Mouse (Mus musculus) stomach, embryonic 14.5 days (tissue): Measurements from ENCODE around the gene Cd52. TPM values are rescaled to one million over a fixed set of nuclear protein-coding genes. Genes with fewer than 3 reads are reported as not detected.

Source experiments
- ATAC-seq: fragments of 200-750 bp; cut with Nextera tagmentation; 2 replicates; pipeline ENCODE4 v1.8.0; 2017; ENCODE audit warnings: low read depth, moderate TSS enrichment; ENCODE audit not compliant: insufficient number of reproducible peaks, insufficient read depth, low FRiP score
- H3K27ac ChIP-seq: fragments of 300-500 bp; sonication (generic); 2 replicates; pipeline ENCODE4 v1.5.1; 2014; ENCODE audit warnings: mild to moderate bottlenecking, low read length, moderate library complexity, mixed read lengths
- H3K27me3 ChIP-seq: fragments of 300-500 bp; sonication (generic); 2 replicates; pipeline ENCODE4 v1.6.1; 2014; ENCODE audit warnings: low read length, control low read depth, mixed read lengths; ENCODE audit not compliant: control insufficient read depth, insufficient read depth
- H3K36me3 ChIP-seq: fragments of 300-500 bp; sonication (generic); 2 replicates; pipeline ENCODE4 v1.6.1; 2014; ENCODE audit warnings: mild to moderate bottlenecking, control low read depth, low read length, moderate library complexity, mixed read lengths; ENCODE audit not compliant: control insufficient read depth, insufficient read depth
- H3K4me1 ChIP-seq: fragments of 300-500 bp; sonication (generic); 2 replicates; pipeline ENCODE4 v1.6.1; 2014; ENCODE audit warnings: low read length, control low read depth, mixed read lengths; ENCODE audit not compliant: control insufficient read depth, insufficient read depth
- H3K4me2 ChIP-seq: fragments of 300-500 bp; sonication (generic); replicated peaks from 2 replicates; pipeline ENCODE4 v1.6.1; 2014; ENCODE audit warnings: low read depth, low read length, control low read depth
- H3K4me3 ChIP-seq: fragments of 300-500 bp; sonication (generic); 2 replicates; pipeline ENCODE4 v1.5.1; 2014; ENCODE audit warnings: low read depth, low read length, control low read depth
- H3K9ac ChIP-seq: fragments of 300-500 bp; sonication (generic); replicated peaks from 2 replicates; pipeline ENCODE4 v1.6.1; 2014; ENCODE audit warnings: low read depth, mild to moderate bottlenecking, control low read depth, low read length, moderate library complexity, mixed read lengths
- H3K9me3 ChIP-seq: fragments of 300-500 bp; sonication (generic); 2 replicates; pipeline ENCODE4 v1.6.1; 2016; ENCODE audit warnings: low read depth, low read length, control low read depth; ENCODE audit not compliant: control insufficient read depth
- WGBS: fragments of 180-500 bp; shearing (Covaris S2); extraction: QIAGEN DNeasy Blood & Tissue Kit; methylation state at CpG from one replicate; pipeline ENCODE4 v1.1.7; 2014; 5-methylcytosine and 5-hydroxymethylcytosine counted together
- polyA plus RNA-seq: library from polyadenylated mRNA; unstranded; fragments of >200 nt; fragmentation: Nextera tagmentation; extraction: Ambion mirVana; gene quantifications from 2 replicates; pipeline ENCODE4 v1.2.1, GENCODE M21; 2014

The Cd52 gene
- polyA plus RNA-seq, 1 experiment from 2014 or later, result 16.4 TPM

- Histone ChIP-seq H3K27ac (no peak overlapping the region), H3K4me3 (no peak overlapping the region), H3K4me1 (peaks cover 5% of the 10 kb centered on the region; the same call in 1 of the 2 replicates), H3K36me3 (no peaks in the 10 kb centered on the region), H3K9ac (no peak overlapping the region), H3K4me2 (no peak overlapping the region), H3K9me3 (no peaks in the 10 kb centered on the region), H3K27me3 (no peaks in the 10 kb centered on the region)
- ATAC-seq, result no peak
- 67% methylated on average over 2 of the region's 2 CpGs for WGBS
These were observed 21.6 kb upstream of the Cd52 start for GRCm38 (mm10) chr4:134116501-134116900.

- no peaks in the 10 kb centered on the region for H3K9me3 ChIP-seq
- no peak overlapping the region for H3K4me3 ChIP-seq
- no peak overlapping the region for H3K4me2 ChIP-seq
- no peak for ATAC-seq
- 81% methylated on average over 16 of the region's 16 CpGs for WGBS
- no peaks in the 10 kb centered on the region for H3K27me3 ChIP-seq
- no peak overlapping the region for H3K27ac ChIP-seq
- no peak overlapping the region for H3K9ac ChIP-seq
- H3K36me3 ChIP-seq, result no peaks in the 10 kb centered on the region
- H3K4me1 ChIP-seq, result peaks cover 3% of the 10 kb centered on the region; the same call in 1 of the 2 replicates
These were observed 20.6 kb upstream of the Cd52 start for GRCm38 (mm10) chr4:134115215-134116144.

- Histone ChIP-seq H3K4me2 (no peak overlapping the region), H3K9ac (no peak overlapping the region), H3K27me3 (no peaks in the 10 kb centered on the region), H3K9me3 (no peaks in the 10 kb centered on the region), H3K27ac (no peak overlapping the region), H3K4me3 (no peak overlapping the region), H3K4me1 (peaks cover 3% of the 10 kb centered on the region; the same call in 1 of the 2 replicates), H3K36me3 (no peaks in the 10 kb centered on the region)
- 87% methylated on average over 4 of the region's 4 CpGs for WGBS
- no peak for ATAC-seq
These were observed 19.2 kb upstream of the Cd52 start for GRCm38 (mm10) chr4:134114038-134114437.

GRCm38 (mm10) chr4:134113356-134113994, 18.6 kb upstream of the Cd52 start:
- H3K27ac ChIP-seq, result no peak overlapping the region
- no peak for ATAC-seq
- no peak overlapping the region for H3K9ac ChIP-seq
- H3K4me2 ChIP-seq, result no peak overlapping the region
- H3K9me3 ChIP-seq, result no peaks in the 10 kb centered on the region
- no peak overlapping the region for H3K4me3 ChIP-seq
- H3K27me3 ChIP-seq, result no peaks in the 10 kb centered on the region
- peaks cover 3% of the 10 kb centered on the region; the same call in 1 of the 2 replicates for H3K4me1 ChIP-seq
- no peaks in the 10 kb centered on the region for H3K36me3 ChIP-seq
- WGBS, result 65% methylated on average over 10 of the region's 10 CpGs

GRCm38 (mm10) chr4:134112403-134112802, 17.5 kb upstream of the Cd52 start:
- no peak overlapping the region for H3K27ac ChIP-seq
- no peaks in the 10 kb centered on the region; the same call in 1 of the 2 replicates for H3K4me1 ChIP-seq
- ATAC-seq, result no peak
- no peak overlapping the region for H3K9ac ChIP-seq
- 74% methylated on average over 6 of the region's 6 CpGs for WGBS
- H3K27me3 ChIP-seq, result no peaks in the 10 kb centered on the region
- no peaks in the 10 kb centered on the region for H3K9me3 ChIP-seq
- no peak overlapping the region for H3K4me2 ChIP-seq
- no peak overlapping the region for H3K4me3 ChIP-seq
- H3K36me3 ChIP-seq, result no peaks in the 10 kb centered on the region

GRCm38 (mm10) chr4:134110653-134111052, 15.8 kb upstream of the Cd52 start:
- no peak overlapping the region for H3K4me2 ChIP-seq
- H3K9me3 ChIP-seq, result no peaks in the 10 kb centered on the region
- ATAC-seq, result no peak
- no peaks in the 10 kb centered on the region for H3K36me3 ChIP-seq
- H3K9ac ChIP-seq, result no peak overlapping the region
- H3K4me3 ChIP-seq, result no peak overlapping the region
- H3K4me1 ChIP-seq, result no peaks in the 10 kb centered on the region; the same call in 1 of the 2 replicates
- no peak overlapping the region for H3K27ac ChIP-seq
- WGBS, result 51% methylated on average over 3 of the region's 3 CpGs
- H3K27me3 ChIP-seq, result no peaks in the 10 kb centered on the region

GRCm38 (mm10) chr4:134108196-134108595, 13.3 kb upstream of the Cd52 start:
- no peak overlapping the region for H3K4me2 ChIP-seq
- 29% methylated on average over 5 of the region's 5 CpGs for WGBS
- no peaks in the 10 kb centered on the region for H3K9me3 ChIP-seq
- no peak overlapping the region for H3K9ac ChIP-seq
- ATAC-seq, result no peak
- H3K27me3 ChIP-seq, result no peaks in the 10 kb centered on the region
- H3K4me1 ChIP-seq, result no peaks in the 10 kb centered on the region; the same call in 1 of the 2 replicates
- no peaks in the 10 kb centered on the region for H3K36me3 ChIP-seq
- H3K27ac ChIP-seq, result no peak overlapping the region
- no peak overlapping the region for H3K4me3 ChIP-seq

- H3K4me1 ChIP-seq, result 0 out of 2 replicates have a peak, but pooled peaks cover 3% of the 10 kb centered on the region
These were observed 12.8 kb upstream of the Cd52 start for GRCm38 (mm10) chr4:134107730-134108129.

More at GRCm38 (mm10) chr4:134107730-134108129, 12.8 kb upstream of the Cd52 start:
- no peak overlapping the region for H3K27ac ChIP-seq
- no peak overlapping the region for H3K9ac ChIP-seq
- no peaks in the 10 kb centered on the region for H3K36me3 ChIP-seq
- no peaks in the 10 kb centered on the region for H3K27me3 ChIP-seq
- H3K9me3 ChIP-seq, result no peaks in the 10 kb centered on the region
- no peak for ATAC-seq
- 86% methylated on average over 7 of the region's 7 CpGs for WGBS
- no peak overlapping the region for H3K4me3 ChIP-seq
- no peak overlapping the region for H3K4me2 ChIP-seq
